Mouse (Mus musculus) ovary, postnatal 36 days (tissue): ENCODE measurements around the gene Ift81.

Experiments
- DNase-seq: peaks from one replicate; pipeline ENCODE4 v3.0.0; 2022; ENCODE audit warnings: low spot score, mixed read lengths

Gene Ift81

GRCm38 (mm10) chr5:122625565-122626252, 11.4 kb upstream of the Ift81 start:
- no peak for DNase-seq

- DNase-seq: no peak
Measured at GRCm38 (mm10) chr5:122624952-122625479, 10.7 kb upstream of the Ift81 start.

GRCm38 (mm10) chr5:122623861-122624260, 9.5 kb upstream of the Ift81 start:
- DNase-seq: no peak

- no peak for DNase-seq
Measured at GRCm38 (mm10) chr5:122622526-122622925, 8.2 kb upstream of the Ift81 start.

GRCm38 (mm10) chr5:122621376-122621886, 7.1 kb upstream of the Ift81 start:
- DNase-seq: peak; percentile 55

- no peak for DNase-seq
Measured at GRCm38 (mm10) chr5:122619686-122620296, 5.5 kb upstream of the Ift81 start.

GRCm38 (mm10) chr5:122617718-122618117, 3.4 kb upstream of the Ift81 start:
- DNase-seq: no peak

- DNase-seq: no peak
Measured at GRCm38 (mm10) chr5:122611651-122612050, 2.7 kb downstream of the Ift81 start.

- no peak for DNase-seq
Measured at GRCm38 (mm10) chr5:122604894-122605293, 9.4 kb downstream of the Ift81 start.

GRCm38 (mm10) chr5:122602233-122602632, 12.1 kb downstream of the Ift81 start:
- peak; percentile 43 for DNase-seq

- DNase-seq: no peak
Measured at GRCm38 (mm10) chr5:122595470-122595869, 18.8 kb downstream of the Ift81 start.

- DNase-seq: no peak
Measured at GRCm38 (mm10) chr5:122589891-122590290, 24.4 kb downstream of the Ift81 start.

GRCm38 (mm10) chr5:122585546-122585945, 28.8 kb downstream of the Ift81 start:
- DNase-seq: no peak

- DNase-seq: no peak
Measured at GRCm38 (mm10) chr5:122584093-122584492, 30.2 kb downstream of the Ift81 start.

- DNase-seq: no peak
Measured at GRCm38 (mm10) chr5:122576683-122577329, 37.5 kb downstream of the Ift81 start.

GRCm38 (mm10) chr5:122572001-122572400, 42.3 kb downstream of the Ift81 start:
- no peak for DNase-seq

- no peak for DNase-seq
Measured at GRCm38 (mm10) chr5:122566626-122567025, 47.7 kb downstream of the Ift81 start.

GRCm38 (mm10) chr5:122560654-122561053, 53.7 kb downstream of the Ift81 start:
- no peak for DNase-seq

GRCm38 (mm10) chr5:122558127-122558526, 56.2 kb downstream of the Ift81 start:
- DNase-seq: no peak

- no peak for DNase-seq
Measured at GRCm38 (mm10) chr5:122555107-122555506, 59.2 kb downstream of the Ift81 start.

GRCm38 (mm10) chr5:122552638-122553037, 61.7 kb downstream of the Ift81 start:
- no peak for DNase-seq

GRCm38 (mm10) chr5:122550460-122550859, 63.9 kb downstream of the Ift81 start:
- no peak for DNase-seq

GRCm38 (mm10) chr5:122548671-122549070, 65.6 kb downstream of the Ift81 start:
- no peak for DNase-seq
